Mouse (Mus musculus) MEL (cell line): ENCODE data around the gene Trmu. TPM values are rescaled to one million over a fixed set of nuclear protein-coding genes. Genes with fewer than 3 reads are reported as not detected.

Source experiments
- DNase-seq: peaks from one replicate; pipeline ENCODE4 v3.0.0; 2011; ENCODE audit warnings: low read depth, low spot score
- H3K27ac ChIP-seq: 2 replicates; pipeline ENCODE4 v1.5.1; 2012; ENCODE audit warnings: low read depth, mild to moderate bottlenecking, control low read depth, low read length, moderate library complexity; ENCODE audit not compliant: control insufficient read depth
- H3K27me3 ChIP-seq, 2 experiments: fragments of 150-350 bp in 1 of 2; sonication (generic) in 1 of 2; 2 replicates each; pipeline ENCODE4 v1.6.1; 2012; ENCODE audit warnings: low read length in 2 of 2, mild to moderate bottlenecking in 2 of 2, improper control_type of control experiment in 1 of 2, moderate library complexity in 1 of 2; ENCODE audit not compliant: insufficient read depth in 2 of 2, control insufficient read depth in 1 of 2
- H3K36me3 ChIP-seq, 2 experiments: 2 replicates each; pipeline ENCODE4 v1.6.1; 2012 to 2014; ENCODE audit warnings: low read length in 2 of 2, improper control_type of control experiment in 1 of 2, inconsistent platforms in 1 of 2, mild to moderate bottlenecking in 1 of 2; ENCODE audit not compliant: insufficient read depth in 2 of 2, control insufficient read depth in 1 of 2
- H3K4me1 ChIP-seq, 2 experiments: fragments of 150-350 bp in 1 of 2; sonication (generic) in 1 of 2; 2 replicates each; pipeline ENCODE4 v1.6.1; 2012; ENCODE audit warnings: low read length in 2 of 2, improper control_type of control experiment in 1 of 2, mild to moderate bottlenecking in 1 of 2; ENCODE audit not compliant: insufficient read depth in 2 of 2, control insufficient read depth in 1 of 2
- H3K4me3 ChIP-seq, 2 experiments: fragments of 150-350 bp in 1 of 2; sonication (generic) in 1 of 2; 2 replicates each; pipeline ENCODE4 v1.5.1; 2012; ENCODE audit warnings: low read depth in 2 of 2, low read length in 2 of 2, mild to moderate bottlenecking in 2 of 2, moderate library complexity in 2 of 2, control low read depth in 1 of 2, improper control_type of control experiment in 1 of 2; ENCODE audit not compliant: control insufficient read depth in 1 of 2, insufficient read depth in 1 of 2
- H3K79me2 ChIP-seq: 2 replicates; pipeline ENCODE4 v1.6.1; 2012; ENCODE audit warnings: mild to moderate bottlenecking, low read length, moderate library complexity; ENCODE audit not compliant: control insufficient read depth, poor library complexity, insufficient read depth
- H3K9ac ChIP-seq: 2 replicates; pipeline ENCODE4 v1.6.1; 2012; ENCODE audit warnings: low read depth, mild to moderate bottlenecking, control low read depth, low read length, moderate library complexity; ENCODE audit not compliant: control insufficient read depth, poor library complexity, severe bottlenecking
- H3K9me3 ChIP-seq: fragments of 150-350 bp; sonication (generic); replicated peaks from 2 replicates; pipeline ENCODE4 v1.6.1; 2012; ENCODE audit warnings: mild to moderate bottlenecking, low read length, improper control_type of control experiment, moderate library complexity; ENCODE audit not compliant: insufficient read depth
- CTCF ChIP-seq, 3 experiments: IDR thresholded peaks in 2 of 3; conservative IDR thresholded peaks in 1 of 3; 2 replicates each; pipeline ENCODE4 v1.5.1; 2011 to 2012; ENCODE audit warnings: low read length in 3 of 3, low read depth in 2 of 3, mild to moderate bottlenecking in 2 of 3, improper control_type of control experiment in 1 of 3, inconsistent platforms in 1 of 3, mixed read lengths in 1 of 3, moderate library complexity in 1 of 3; ENCODE audit not compliant: control insufficient read depth in 1 of 3, insufficient read depth in 1 of 3, poor library complexity in 1 of 3, severe bottlenecking in 1 of 3
- HCFC1 ChIP-seq: IDR thresholded peaks from 2 replicates; pipeline ENCODE4 v1.6.1; 2012; ENCODE audit warnings: low read depth, mild to moderate bottlenecking, inconsistent platforms, low read length, improper control_type of control experiment, moderate library complexity
- JUND ChIP-seq: IDR thresholded peaks from 2 replicates; pipeline ENCODE4 v1.6.1; 2011; ENCODE audit warnings: low read depth, mild to moderate bottlenecking, improper control_type of control experiment, low read length
- KAT2A ChIP-seq: conservative IDR thresholded peaks from 2 replicates; pipeline ENCODE4 v1.6.1; 2012; ENCODE audit warnings: low read depth, low read length, improper control_type of control experiment, inconsistent platforms
- MAX ChIP-seq: IDR thresholded peaks from 2 replicates; pipeline ENCODE4 v1.6.1; 2011; ENCODE audit warnings: low read length, improper control_type of control experiment
- MEF2A ChIP-seq: IDR thresholded peaks from 2 replicates; pipeline ENCODE4 v1.6.1; 2014; ENCODE audit warnings: low read depth, mild to moderate bottlenecking, inconsistent platforms, low read length, improper control_type of control experiment; ENCODE audit not compliant: poor library complexity, insufficient replicate concordance, severe bottlenecking; ENCODE audit errors: extremely low read depth
- MYB ChIP-seq: IDR thresholded peaks from 2 replicates; pipeline ENCODE4 v1.6.1; 2011; ENCODE audit warnings: mild to moderate bottlenecking, low read depth, low read length, improper control_type of control experiment
- NRF1 ChIP-seq: IDR thresholded peaks from 2 replicates; pipeline ENCODE4 v1.6.1; 2014; ENCODE audit warnings: low read depth, mild to moderate bottlenecking, inconsistent platforms, low read length, improper control_type of control experiment, moderate library complexity; ENCODE audit not compliant: poor library complexity, insufficient read depth, severe bottlenecking
- POLR2A ChIP-seq, 2 experiments: IDR thresholded peaks; 2 replicates each; pipeline ENCODE4 v1.6.1; 2011 to 2012; ENCODE audit warnings: low read length in 2 of 2, mild to moderate bottlenecking in 2 of 2, control low read depth in 1 of 2, improper control_type of control experiment in 1 of 2, low read depth in 1 of 2, moderate library complexity in 1 of 2; ENCODE audit not compliant: control insufficient read depth in 1 of 2, insufficient read depth in 1 of 2, poor library complexity in 1 of 2
- POLR2AphosphoS5 ChIP-seq: IDR thresholded peaks from 2 replicates; pipeline ENCODE4 v1.6.1; 2012; ENCODE audit warnings: low read depth, borderline replicate concordance, mild to moderate bottlenecking, inconsistent platforms, low read length, moderate library complexity, mixed read lengths
- RAD21 ChIP-seq: IDR thresholded peaks from 2 replicates; pipeline ENCODE4 v1.6.1; 2011; ENCODE audit warnings: mild to moderate bottlenecking, low read depth, low read length, improper control_type of control experiment
- SMC3 ChIP-seq: IDR thresholded peaks from 2 replicates; pipeline ENCODE4 v1.6.1; 2011; ENCODE audit warnings: low read depth, low read length, improper control_type of control experiment
- TAL1 ChIP-seq: IDR thresholded peaks from 2 replicates; pipeline ENCODE4 v1.6.1; 2012; ENCODE audit warnings: mild to moderate bottlenecking, inconsistent platforms, low read length, moderate library complexity, mixed read lengths
- USF2 ChIP-seq, 2 experiments: IDR thresholded peaks; 2 replicates each; pipeline ENCODE4 v1.6.1; 2011 to 2012; ENCODE audit warnings: improper control_type of control experiment in 2 of 2, low read length in 2 of 2, borderline replicate concordance in 1 of 2, inconsistent platforms in 1 of 2, low read depth in 1 of 2, mild to moderate bottlenecking in 1 of 2; ENCODE audit not compliant: insufficient read depth in 1 of 2
- ZC3H11A ChIP-seq: IDR thresholded peaks from 2 replicates; pipeline ENCODE4 v1.6.1; 2012; ENCODE audit warnings: low read depth, mild to moderate bottlenecking, inconsistent platforms, low read length, improper control_type of control experiment
- ZKSCAN1 ChIP-seq: IDR thresholded peaks from 2 replicates; pipeline ENCODE4 v1.6.1; 2012; ENCODE audit warnings: low read depth, mild to moderate bottlenecking, inconsistent platforms, low read length, improper control_type of control experiment, moderate library complexity
- ZNF384 ChIP-seq: IDR thresholded peaks from 2 replicates; pipeline ENCODE4 v1.6.1; 2012; ENCODE audit warnings: low read depth, mild to moderate bottlenecking, inconsistent platforms, low read length, improper control_type of control experiment
- polyA plus RNA-seq, 2 experiments: library from polyadenylated mRNA; stranded (reverse) in 1 of 2; unstranded in 1 of 2; fragments of >175 nt in 1 of 2; fragments of >200 nt in 1 of 2; gene quantifications; 2 replicates each; pipeline versions ENCODE4 v1.2.1 to v1.2.4; 2012; ENCODE audit warnings: low replicate concordance in 2 of 2, low read depth in 1 of 2; ENCODE audit not compliant: insufficient read length in 2 of 2, insufficient read depth in 1 of 2, missing spikeins in 1 of 2
- total RNA-seq: library from RNA; depleted of rRNA; stranded (reverse); fragments of 300-350 nt; gene quantifications from 2 replicates; pipeline ENCODE4 v1.2.3, GENCODE M21; 2012

Trmu gene
- total and polyA plus RNA-seq, 3 experiments, result 21.9 to 22.2 TPM; not detected in 1

DNA sequence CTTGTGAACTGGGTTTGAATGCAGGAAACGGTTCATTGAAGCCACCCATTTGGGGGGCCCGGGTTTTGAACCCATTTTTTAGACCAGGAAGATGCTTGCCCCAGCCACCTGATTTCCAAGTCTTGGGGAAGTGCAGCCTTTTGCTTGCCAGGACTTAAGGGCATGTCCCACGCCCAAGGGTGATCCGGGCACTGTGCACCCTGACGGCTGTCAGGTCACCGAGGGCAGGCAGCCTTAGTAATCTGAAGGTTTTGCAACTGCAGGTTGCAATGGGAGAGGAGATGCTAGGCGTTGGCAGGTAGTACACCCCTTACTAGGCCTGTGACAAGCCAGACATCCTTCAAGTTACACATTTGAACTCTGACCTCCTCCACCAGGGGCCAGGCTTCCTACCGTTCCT lies 46.5 kb upstream of the Trmu start:
- H3K4me1 ChIP-seq, result peaks cover 0 to 7% of the 10 kb centered on the region in 2 experiments; a peak in 3 of 4 replicates
- no peak for DNase-seq

GRCm38 (mm10) chr15:85835335-85835734 lies 43.8 kb upstream of the Trmu start:
- H3K79me2 ChIP-seq, result no peaks in the 10 kb centered on the region
- H3K27ac ChIP-seq, result no peak overlapping the region
- no peak overlapping the region for H3K9ac ChIP-seq
- H3K9me3 ChIP-seq, result no peaks in the 10 kb centered on the region
- H3K36me3 ChIP-seq, result no peaks in the 10 kb centered on the region
- H3K4me3 ChIP-seq, result no peak overlapping the region
- H3K4me1 ChIP-seq, result peaks cover 0 to 7% of the 10 kb centered on the region in 2 experiments; a peak in 3 of 4 replicates
- DNase-seq, result peak; percentile 32
- TF ChIP-seq JUND (no peak), HCFC1 (no peak), ZKSCAN1 (no peak), KAT2A (no peak), SMC3 (0 out of 2 replicates have a peak, but pooled peaks have one; percentile 19), NRF1 (no peak), USF2 (IDR thresholded peaks at IDR 0.05; ENCODE audit: borderline replicate concordance in 1 of 2, insufficient read depth in 1 of 2, low read depth in 1 of 2, low read length in 2 of 2) (no peak), CTCF (IDR thresholded peaks at IDR 0.05 in 2 of 3, conservative IDR thresholded peaks at IDR 0.05 in 1 of 3; ENCODE audit: control insufficient read depth in 1 of 3, insufficient read depth in 1 of 3, low read depth in 2 of 3, low read length in 3 of 3, poor library complexity in 1 of 3, severe bottlenecking in 1 of 3) (peak; percentile 31 to 51 (median 34)), MEF2A (no peak)
- H3K27me3 ChIP-seq, result no peaks in the 10 kb centered on the region

More for the DNA sequence above, 46.5 kb upstream of the Trmu start:
- no peak overlapping the region for H3K27ac ChIP-seq
- H3K4me3 ChIP-seq, result peak overlapping the region; percentile 73 to 96
- no peaks in the 10 kb centered on the region for H3K79me2 ChIP-seq
- TF ChIP-seq ZNF384, result no peak
- TF ChIP-seq MAX, result no peak
- no peak for TF ChIP-seq MEF2A
- no peak for TF ChIP-seq TAL1
- no peak for TF ChIP-seq POLR2A (IDR thresholded peaks at IDR 0.05; ENCODE audit: control insufficient read depth in 1 of 2, insufficient read depth in 1 of 2, low read depth in 1 of 2, low read length in 2 of 2, poor library complexity in 1 of 2)
- no peak for TF ChIP-seq POLR2AphosphoS5
- no peak for TF ChIP-seq ZC3H11A
- no peak for TF ChIP-seq RAD21
- no peak for TF ChIP-seq MYB
- TF ChIP-seq CTCF (IDR thresholded peaks at IDR 0.05 in 2 of 3, conservative IDR thresholded peaks at IDR 0.05 in 1 of 3; ENCODE audit: control insufficient read depth in 1 of 3, insufficient read depth in 1 of 3, low read depth in 2 of 3, low read length in 3 of 3, poor library complexity in 1 of 3, severe bottlenecking in 1 of 3), result no peak
- TF ChIP-seq SMC3, result no peak
- H3K36me3 ChIP-seq, result no peaks in the 10 kb centered on the region
- no peaks in the 10 kb centered on the region for H3K9me3 ChIP-seq
- H3K9ac ChIP-seq, result peak overlapping the region; percentile 67
- H3K27me3 ChIP-seq, result no peaks in the 10 kb centered on the region
